Mouse (Mus musculus) heart, postnatal 4 days (tissue): ENCODE measurements around the gene Fads1. TPM values are rescaled to one million over a fixed set of nuclear protein-coding genes. Genes with fewer than 3 reads are reported as not detected.

Source experiments
- DNase-seq: peaks from one replicate; pipeline ENCODE4 v3.0.0; 2021
- total RNA-seq, 2 experiments: library from RNA; stranded (reverse); gene quantifications; 2 replicates each; pipeline ENCODE4 v1.2.3; 2021

Gene Fads1
- total RNA-seq, 2 experiments from 2014 or later, result 52.4 to 54.5 TPM

DNA sequence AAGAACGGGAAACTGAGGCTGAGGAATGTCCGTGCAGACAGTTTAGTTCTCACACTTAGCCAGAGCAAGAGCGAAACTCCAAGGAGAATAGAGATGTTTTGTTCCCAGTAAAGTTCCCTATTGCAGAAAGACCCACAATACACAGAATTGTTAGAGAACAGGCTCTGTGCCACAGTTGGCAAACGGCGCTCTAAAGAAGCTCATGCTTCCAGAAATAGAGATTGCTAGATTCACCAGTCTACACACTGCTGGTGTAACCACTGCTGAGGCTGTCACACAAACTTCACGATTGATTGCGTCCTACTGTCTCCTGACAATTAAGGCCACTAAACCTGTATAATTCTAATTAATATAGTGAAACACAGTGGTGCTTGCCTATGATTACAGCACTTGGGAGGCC is 1.5 kb upstream of the Fads1 start:
- no peak for DNase-seq

- DNase-seq, result no peak
Measured at GRCm38 (mm10) chr19:10182142-10182541, 546 bp upstream of the Fads1 start.

DNA sequence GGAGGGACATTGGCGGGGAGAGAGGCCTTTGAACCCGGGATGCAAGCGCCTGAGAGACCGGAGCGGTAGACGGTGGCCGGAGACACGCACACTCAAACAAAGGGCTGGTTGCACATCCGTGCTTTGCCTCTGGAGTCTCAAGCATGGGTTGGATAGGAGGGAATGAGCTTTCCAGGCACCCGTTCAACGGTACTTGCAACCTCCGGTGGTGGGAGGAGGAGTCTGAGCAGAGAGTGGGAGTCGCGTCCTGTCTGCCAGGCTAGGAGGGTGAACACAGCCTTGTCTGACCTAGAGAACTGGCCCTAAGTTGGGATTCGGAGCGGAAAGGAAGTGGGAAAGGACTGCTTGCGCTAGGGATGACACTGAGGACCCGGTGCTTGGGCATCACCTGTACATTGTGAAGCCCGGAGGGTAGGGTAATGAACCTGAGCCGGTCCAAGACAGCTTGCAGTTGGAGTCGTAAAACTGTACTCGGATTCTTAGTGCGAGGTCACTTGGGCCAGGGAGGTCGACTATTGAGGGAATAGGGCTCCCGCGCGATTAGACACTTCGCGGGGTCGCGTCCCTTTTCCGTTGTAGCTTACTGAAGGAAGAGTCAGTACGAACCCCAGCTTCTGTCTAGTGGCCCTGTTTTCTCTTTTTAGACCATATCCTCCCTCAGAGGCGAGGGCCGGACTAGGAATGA is 753 bp downstream of the Fads1 start:
- peak; percentile 77 for DNase-seq

GRCm38 (mm10) chr19:10184096-10184495 is 1.4 kb downstream of the Fads1 start:
- DNase-seq, result peak; percentile 33

GRCm38 (mm10) chr19:10185876-10186275 is 3.2 kb downstream of the Fads1 start:
- DNase-seq, result no peak

GRCm38 (mm10) chr19:10186569-10186968 is 3.9 kb downstream of the Fads1 start:
- DNase-seq, result no peak

GRCm38 (mm10) chr19:10188281-10188811 is 5.7 kb downstream of the Fads1 start:
- DNase-seq, result no peak

DNA sequence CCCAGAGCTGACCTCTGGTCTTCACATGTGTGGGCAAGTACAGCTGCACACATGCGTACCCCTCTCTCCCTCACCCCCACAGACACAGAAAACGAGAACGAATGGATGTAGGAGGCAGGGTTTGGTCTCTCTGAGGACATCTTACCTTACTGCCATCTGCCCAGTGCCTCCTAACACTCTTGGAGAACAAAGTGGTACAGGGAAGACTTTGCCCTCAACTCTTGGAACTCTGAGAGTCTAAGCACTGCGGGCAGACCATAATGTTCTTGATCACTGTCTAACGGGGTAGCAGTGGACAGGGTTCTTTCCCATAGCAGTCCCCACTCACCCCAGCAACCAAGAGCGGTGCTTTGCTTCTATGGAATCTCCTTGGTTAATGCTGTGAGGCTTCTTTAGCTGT is 6.3 kb downstream of the Fads1 start:
- no peak for DNase-seq

GRCm38 (mm10) chr19:10189940-10190339 is 7.3 kb downstream of the Fads1 start:
- DNase-seq, result no peak

GRCm38 (mm10) chr19:10190796-10191195 is 8.1 kb downstream of the Fads1 start:
- DNase-seq, result peak; percentile 86

- no peak for DNase-seq
Measured at GRCm38 (mm10) chr19:10191326-10191725, 8.6 kb downstream of the Fads1 start.

- no peak for DNase-seq
Measured at GRCm38 (mm10) chr19:10194337-10194736, 11.6 kb downstream of the Fads1 start.

DNA sequence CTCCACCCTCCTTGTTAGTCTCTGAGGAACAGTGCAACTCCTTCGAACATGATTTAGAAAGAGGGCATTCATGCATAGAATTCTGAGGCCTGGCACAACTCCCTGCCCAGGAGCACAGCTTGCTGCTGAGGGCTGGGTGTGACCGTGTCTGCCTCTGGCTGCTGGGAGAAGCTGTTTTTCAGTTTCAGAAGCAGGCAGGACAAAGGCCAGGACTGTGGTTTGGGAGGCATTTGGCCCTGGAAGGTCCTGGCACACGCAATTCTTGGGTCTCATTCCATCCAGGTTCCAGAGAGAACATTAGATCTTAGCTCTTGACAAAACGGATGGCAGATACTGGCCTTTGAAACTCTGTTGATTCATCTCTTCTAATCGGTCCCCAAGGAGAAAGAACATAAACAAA is 12.6 kb downstream of the Fads1 start:
- DNase-seq, result no peak

DNA sequence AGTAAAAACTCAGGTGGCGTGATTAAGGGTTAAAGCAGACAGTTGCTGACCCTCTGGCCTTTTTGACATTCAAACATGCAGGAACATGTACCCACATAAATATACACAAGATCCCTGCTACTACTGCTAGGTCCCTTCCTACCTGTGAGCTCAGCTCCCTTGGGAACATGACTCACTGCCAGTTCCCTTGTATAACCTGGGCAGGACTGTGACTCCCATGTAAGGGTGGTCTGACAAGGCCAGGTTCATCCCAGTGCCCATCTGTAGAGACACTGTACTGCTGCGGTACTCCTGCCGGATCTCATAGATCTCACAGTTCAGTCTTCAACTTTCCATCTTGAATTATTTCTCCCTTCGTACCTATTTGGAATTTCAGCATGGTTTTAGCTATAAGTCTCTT is 14.4 kb downstream of the Fads1 start:
- no peak for DNase-seq

DNA sequence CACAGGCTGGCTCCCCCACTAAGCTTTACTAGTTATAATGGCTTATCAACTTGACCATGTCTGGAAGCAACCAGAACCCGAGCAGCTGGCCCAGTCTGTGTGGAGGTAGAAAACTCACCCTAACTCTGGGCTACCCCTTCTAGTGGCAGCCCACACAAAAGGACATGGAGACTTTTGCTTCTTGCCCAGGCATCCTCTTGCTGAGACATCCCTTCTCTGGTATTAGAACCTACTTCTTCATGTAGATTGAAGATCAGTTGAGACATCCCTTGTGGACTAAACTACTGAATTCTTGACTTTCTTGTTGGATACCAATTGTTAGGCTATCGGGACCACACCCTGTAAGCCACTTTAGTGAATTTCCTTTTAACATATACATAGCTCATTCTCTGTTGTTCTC is 15.6 kb downstream of the Fads1 start:
- DNase-seq, result no peak

DNA sequence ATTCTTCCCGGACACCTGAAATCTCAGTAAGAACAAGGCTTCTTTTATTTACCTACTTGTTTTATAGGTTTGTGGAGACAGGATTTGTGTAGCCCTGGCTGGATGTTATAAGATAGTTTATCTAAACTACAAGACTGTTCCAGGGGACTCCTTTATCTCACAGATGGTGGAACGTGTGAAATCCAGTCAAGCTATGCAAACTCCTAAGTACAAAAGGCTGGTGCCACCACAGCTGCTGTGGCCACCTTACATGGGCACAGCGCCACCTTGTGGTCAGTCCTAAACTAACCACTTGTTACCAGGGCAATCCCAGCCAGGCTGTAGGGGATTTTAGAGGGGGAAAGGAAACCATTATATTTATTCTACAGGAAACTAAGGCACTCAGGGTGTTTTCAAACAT is 16.0 kb downstream of the Fads1 start:
- peak; percentile 90 for DNase-seq

GRCm38 (mm10) chr19:10203146-10203847 is 20.6 kb downstream of the Fads1 start:
- DNase-seq, result no peak

GRCm38 (mm10) chr19:10203848-10204615 is 21.3 kb downstream of the Fads1 start, which contains the start of the genes Tmem258 and Fen1:
Gene Tmem258 (plus strand): TSS chr19:10204014.
Gene Fen1 (minus strand): TSS chr19:10204169.
- DNase-seq, result peak; percentile 93

DNA sequence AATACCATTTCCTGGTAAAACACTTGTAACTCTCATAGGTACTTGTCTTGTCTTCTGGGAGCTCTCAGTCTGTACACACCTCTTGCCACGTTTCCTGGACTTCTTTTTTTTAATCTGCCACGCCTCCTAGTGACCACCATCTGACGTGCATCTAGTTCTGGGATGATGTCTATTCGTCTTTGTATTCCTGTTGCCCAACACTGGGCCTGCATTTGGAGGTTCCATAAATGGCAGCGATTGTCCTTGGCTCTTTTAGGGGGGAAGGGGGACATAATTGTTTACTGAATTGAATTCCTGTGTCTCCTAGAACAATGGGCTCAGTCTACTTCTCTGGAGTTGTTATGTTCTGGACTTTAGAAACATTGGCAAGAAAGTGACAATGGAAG is 21.9 kb downstream of the Fads1 start:
- DNase-seq, result peak; percentile 54

GRCm38 (mm10) chr19:10205051-10205450 is 22.4 kb downstream of the Fads1 start:
- no peak for DNase-seq

- no peak for DNase-seq
Measured at GRCm38 (mm10) chr19:10208851-10209250, 26.2 kb downstream of the Fads1 start.

DNA sequence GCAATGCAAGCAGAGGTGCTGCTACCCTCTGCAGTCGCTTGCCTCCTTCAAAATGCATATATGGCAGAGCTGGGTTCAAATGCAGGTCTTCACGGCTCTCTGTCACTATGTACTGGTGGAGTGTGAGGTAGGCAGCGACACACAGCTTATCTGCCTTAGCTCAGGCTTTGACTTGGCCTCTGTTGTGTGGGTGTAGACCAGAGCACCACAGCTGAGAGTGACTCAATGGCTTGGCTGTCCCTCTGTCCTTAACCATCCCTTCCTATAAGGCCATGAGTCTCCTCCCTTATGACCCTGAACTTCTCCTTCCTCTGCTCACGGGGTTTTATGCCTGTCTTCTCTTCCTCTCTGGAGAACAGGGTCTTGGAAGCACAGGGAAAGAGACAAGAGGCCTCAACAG is 28.2 kb downstream of the Fads1 start:
- DNase-seq, result no peak
